Mouse (Mus musculus) CH12.LX (cell line): ENCODE results near the gene Dnal4. TPM values are rescaled to one million over a fixed set of nuclear protein-coding genes. Genes with fewer than 3 reads are reported as not detected.

Experiments used
- DNase-seq: peaks from one replicate; pipeline ENCODE4 v3.0.0-alpha.2; 2013; ENCODE audit errors: extremely low read depth
- H3K27ac ChIP-seq: 2 replicates; pipeline ENCODE4 v1.5.1; 2012; ENCODE audit warnings: low read depth, mild to moderate bottlenecking, control low read depth, moderate library complexity; ENCODE audit not compliant: insufficient read depth
- H3K27me3 ChIP-seq: replicated peaks from 2 replicates; pipeline ENCODE3; 2012; ENCODE audit warnings: inconsistent platforms
- H3K36me3 ChIP-seq, 2 experiments: replicated peaks in 1 of 2; 2 replicates each; pipeline versions ENCODE3 to v1.6.1; 2012; ENCODE audit warnings: inconsistent platforms in 1 of 2, low read length in 1 of 2, mild to moderate bottlenecking in 1 of 2, mixed read lengths in 1 of 2, moderate library complexity in 1 of 2; ENCODE audit not compliant: control insufficient read depth in 1 of 2, insufficient read depth in 1 of 2
- H3K4me1 ChIP-seq, 2 experiments: 2 replicates each; pipeline ENCODE4 v1.6.1; 2012; ENCODE audit warnings: inconsistent platforms in 1 of 2, moderate library complexity in 1 of 2; ENCODE audit not compliant: insufficient read depth in 2 of 2, control insufficient read depth in 1 of 2
- H3K4me2 ChIP-seq: 2 replicates; pipeline ENCODE4 v1.6.1; 2012; ENCODE audit warnings: low read depth, mild to moderate bottlenecking, control low read depth; ENCODE audit not compliant: poor library complexity, insufficient read depth, severe bottlenecking
- H3K4me3 ChIP-seq, 3 experiments: fragments of 150-350 bp in 1 of 3; sonication (generic) in 1 of 3; replicated peaks in 1 of 3; 2 replicates each; pipeline versions ENCODE3 to v1.5.1; 2011 to 2012; ENCODE audit warnings: low read depth in 2 of 3, low read length in 2 of 3, mild to moderate bottlenecking in 2 of 3, moderate library complexity in 2 of 3, control low read depth in 1 of 3, improper control_type of control experiment in 1 of 3, inconsistent platforms in 1 of 3, mixed read lengths in 1 of 3; ENCODE audit not compliant: poor library complexity in 1 of 3
- H3K79me2 ChIP-seq: replicated peaks from 2 replicates; pipeline ENCODE4 v1.6.1; 2012; ENCODE audit warnings: mild to moderate bottlenecking, moderate library complexity; ENCODE audit not compliant: control insufficient read depth, poor library complexity, insufficient read depth, severe bottlenecking; ENCODE audit errors: extremely low read depth
- H3K9ac ChIP-seq: 2 replicates; pipeline ENCODE4 v1.6.1; 2012; ENCODE audit warnings: low read depth, mild to moderate bottlenecking, control low read depth, moderate library complexity; ENCODE audit not compliant: insufficient read depth
- H3K9me3 ChIP-seq: replicated peaks from 2 replicates; pipeline ENCODE3; 2012; ENCODE audit warnings: low read length, inconsistent platforms, mixed read lengths
- CHD1 ChIP-seq: IDR thresholded peaks from 2 replicates; pipeline ENCODE4 v1.6.1; 2012; ENCODE audit warnings: low read depth, low read length, improper control_type of control experiment, inconsistent platforms
- ETS1 ChIP-seq: conservative IDR thresholded peaks from 2 replicates; pipeline ENCODE4 v1.6.1; 2012; ENCODE audit warnings: low read depth, mild to moderate bottlenecking, inconsistent platforms, low read length, improper control_type of control experiment, moderate library complexity
- GABPA ChIP-seq: IDR thresholded peaks from 2 replicates; pipeline ENCODE4 v1.6.1; 2012; ENCODE audit warnings: low read depth, low read length, improper control_type of control experiment, inconsistent platforms; ENCODE audit not compliant: insufficient replicate concordance
- JUN ChIP-seq: IDR thresholded peaks from 2 replicates; pipeline ENCODE4 v1.6.1; 2011; ENCODE audit warnings: low read depth, mild to moderate bottlenecking, low read length, improper control_type of control experiment, moderate library complexity; ENCODE audit not compliant: insufficient read depth
- JUND ChIP-seq: conservative IDR thresholded peaks from 2 replicates; pipeline ENCODE4 v1.6.1; 2011; ENCODE audit warnings: low read depth, low read length, improper control_type of control experiment
- MAFK ChIP-seq: IDR thresholded peaks from 2 replicates; pipeline ENCODE4 v1.6.1; 2011; ENCODE audit warnings: low read length, improper control_type of control experiment; ENCODE audit not compliant: insufficient replicate concordance
- MEF2A ChIP-seq: IDR thresholded peaks from 2 replicates; pipeline ENCODE4 v1.6.1; 2014; ENCODE audit warnings: low read depth, mild to moderate bottlenecking, inconsistent platforms, low read length, improper control_type of control experiment, borderline replicate concordance
- NRF1 ChIP-seq: IDR thresholded peaks from 2 replicates; pipeline ENCODE4 v1.6.1; 2014; ENCODE audit warnings: low read depth, mild to moderate bottlenecking, inconsistent platforms, low read length, improper control_type of control experiment, moderate library complexity
- PAX5 ChIP-seq: IDR thresholded peaks from 2 replicates; pipeline ENCODE4 v1.6.1; 2012; ENCODE audit warnings: low read length, inconsistent platforms, mixed read lengths
- POLR2A ChIP-seq: IDR thresholded peaks from 2 replicates; pipeline ENCODE4 v1.6.1; 2011; ENCODE audit warnings: low read depth, mild to moderate bottlenecking, improper control_type of control experiment, low read length
- RAD21 ChIP-seq: IDR thresholded peaks from 2 replicates; pipeline ENCODE4 v1.6.1; 2011; ENCODE audit warnings: low read depth, mild to moderate bottlenecking, low read length, improper control_type of control experiment, moderate library complexity
- SIN3A ChIP-seq: IDR thresholded peaks from 2 replicates; pipeline ENCODE4 v1.6.1; 2012; ENCODE audit warnings: low read length, improper control_type of control experiment, inconsistent platforms
- UBTF ChIP-seq: IDR thresholded peaks from 2 replicates; pipeline ENCODE4 v1.6.1; 2012; ENCODE audit warnings: low read depth, mild to moderate bottlenecking, inconsistent platforms, low read length, improper control_type of control experiment, moderate library complexity
- ZC3H11A ChIP-seq: IDR thresholded peaks from 2 replicates; pipeline ENCODE4 v1.6.1; 2012; ENCODE audit warnings: low read depth, mild to moderate bottlenecking, inconsistent platforms, low read length, improper control_type of control experiment
- ZKSCAN1 ChIP-seq: IDR thresholded peaks from 2 replicates; pipeline ENCODE4 v1.6.1; 2012; ENCODE audit warnings: low read depth, inconsistent platforms, low read length, improper control_type of control experiment, borderline replicate concordance
- dilution Hi-C: fragments of 300-500 bp; cut with MboI; formaldehyde crosslinking; loops from 2 replicates; pipeline ENCODE4 v1.14.3; 2020; ENCODE audit warnings: low sequenced_read_pairs; ENCODE audit not compliant: extremely low pct_unique_long_range_greater_than_20kb, extremely low pct_ligation_motif_present
- in situ Hi-C: fragments of 300-500 bp; cut with MboI; formaldehyde crosslinking; loops from 3 replicates; pipeline ENCODE4 v1.14.3; 2019; ENCODE audit warnings: low sequenced_read_pairs, low pct_ligation_motif_present, low pct_unique_long_range_greater_than_20kb, mixed read lengths
- polyA plus RNA-seq: library from polyadenylated mRNA; unstranded; fragments of >175 nt; gene quantifications from 2 replicates; pipeline ENCODE4 v1.2.1, GENCODE M21; 2012; ENCODE audit warnings: low read depth; ENCODE audit not compliant: insufficient read length
- total RNA-seq, 2 experiments: library from RNA; depleted of rRNA; stranded (reverse); fragments of 300-350 nt in 1 of 2; fragments of >200 nt in 1 of 2; gene quantifications; 2 replicates each; pipeline ENCODE4 v1.2.3; 2012 to 2014

The Dnal4 gene
- total and polyA plus RNA-seq, 3 experiments: 11.7 to 20.9 (median 18.5) TPM

- Histone ChIP-seq H3K36me3 (peaks cover 61 to 91% of the 10 kb centered on the region in 2 experiments), H3K4me3 (no peak overlapping the region), H3K4me2 (no peak overlapping the region), H3K9ac (no peak overlapping the region), H3K27ac (no peak overlapping the region), H3K9me3 (no peaks in the 10 kb centered on the region), H3K79me2 (no peaks in the 10 kb centered on the region), H3K27me3 (no peaks in the 10 kb centered on the region), H3K4me1 (peaks cover 3 to 8% of the 10 kb centered on the region in 2 experiments; a peak in 3 of 4 replicates)
- no peak for DNase-seq
- in situ Hi-C loops: no loop called here
- dilution Hi-C loops: no loop called here
- TF ChIP-seq GABPA: no peak
- TF ChIP-seq ETS1: no peak
- TF ChIP-seq MAFK: no peak
- no peak for TF ChIP-seq UBTF
- no peak for TF ChIP-seq JUND
Measured at GRCm38 (mm10) chr15:79733640-79734039, 44.0 kb downstream of the Dnal4 start.

DNA sequence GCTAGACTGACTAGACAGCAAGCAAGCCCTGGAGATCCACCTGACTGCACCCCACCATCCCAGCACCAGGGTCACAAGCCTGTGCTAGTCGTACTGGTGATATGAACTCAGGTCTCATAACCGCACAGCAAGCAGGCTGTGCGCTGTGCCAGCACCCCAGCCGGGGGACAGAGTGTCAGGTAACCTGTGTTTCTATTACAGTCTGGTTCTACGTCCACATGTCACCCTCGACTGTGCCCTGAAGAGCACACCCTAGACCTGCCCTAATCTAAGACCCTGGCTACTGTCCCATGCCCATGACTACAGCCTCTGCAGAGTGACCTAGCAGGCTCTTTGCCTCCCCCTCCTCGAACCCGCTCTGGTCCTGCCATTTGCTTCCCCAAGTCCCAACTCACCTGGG is 44.5 kb downstream of the Dnal4 start:
- H3K4me1 ChIP-seq: peaks cover 3 to 11% of the 10 kb centered on the region in 2 experiments; a peak in 3 of 4 replicates
- no peaks in the 10 kb centered on the region for H3K79me2 ChIP-seq
- in situ Hi-C loops: no loop called here
- no peaks in the 10 kb centered on the region for H3K9me3 ChIP-seq
- peaks cover 56 to 91% of the 10 kb centered on the region in 2 experiments for H3K36me3 ChIP-seq
- no peak overlapping the region for H3K9ac ChIP-seq
- DNase-seq: no peak
- no peak overlapping the region for H3K27ac ChIP-seq
- H3K4me2 ChIP-seq: no peak overlapping the region
- TF ChIP-seq SIN3A: no peak
- no peak for TF ChIP-seq CHD1
- TF ChIP-seq JUND: no peak
- TF ChIP-seq POLR2A: no peak
- no peak for TF ChIP-seq GABPA
- TF ChIP-seq PAX5: no peak
- no peak for TF ChIP-seq ZKSCAN1
- no peak for TF ChIP-seq MEF2A
- no peak for TF ChIP-seq NRF1
- H3K4me3 ChIP-seq: no peak overlapping the region
- dilution Hi-C loops: no loop called here
- H3K27me3 ChIP-seq: no peaks in the 10 kb centered on the region

- Histone ChIP-seq H3K4me3 (no peak overlapping the region), H3K27me3 (no peaks in the 10 kb centered on the region), H3K4me1 (peaks cover 3 to 24% of the 10 kb centered on the region in 2 experiments; a peak in 3 of 4 replicates), H3K4me2 (no peak overlapping the region), H3K9me3 (no peaks in the 10 kb centered on the region), H3K9ac (no peak overlapping the region), H3K36me3 (peaks cover 54 to 91% of the 10 kb centered on the region in 2 experiments), H3K79me2 (no peaks in the 10 kb centered on the region), H3K27ac (no peak overlapping the region)
- DNase-seq: no peak
- TF ChIP-seq JUN (no peak), RAD21 (no peak), ZC3H11A (no peak), CHD1 (no peak)
- dilution Hi-C loops (no loop called here), in situ Hi-C loops (no loop called here)
Measured at GRCm38 (mm10) chr15:79731554-79731953, 46.1 kb downstream of the Dnal4 start.
